Mouse (Mus musculus): Measurements from ENCODE around the gene Gys1.
"Not testable (repeated sequence)": the region's sequence is repeated elsewhere in the genome, so short reads cannot be mapped to it uniquely, and the experiment has no call there.

The Gys1 gene

GRCm38 (mm10) chr7:45434203-45435015 is at the start of gene Gys1:
Gene Gys1 (plus strand): TSS chr7:45434844.
- DNase-seq = peak; percentile 100

GRCm38 (mm10) chr7:45386077-45386476 is 48.6 kb upstream of the Gys1 start:
- DNase-seq = no peak

GRCm38 (mm10) chr7:45395129-45395541 is 39.5 kb upstream of the Gys1 start:
- no peak for DNase-seq

- peak; percentile 100 for DNase-seq
Observed at GRCm38 (mm10) chr7:45395578-45396336, 38.9 kb upstream of the Gys1 start, which contains the start of gene Snrnp70. Gene Snrnp70 (minus strand): TSS chr7:45395742.

- not testable (repeated sequence) for DNase-seq
Observed at GRCm38 (mm10) chr7:45396337-45396775, 38.3 kb upstream of the Gys1 start.

- DNase-seq = no peak
Observed at GRCm38 (mm10) chr7:45396787-45397186, 37.9 kb upstream of the Gys1 start.

GRCm38 (mm10) chr7:45401521-45402085 is 33.0 kb upstream of the Gys1 start:
- DNase-seq = no peak

- DNase-seq = no peak
Observed at GRCm38 (mm10) chr7:45403532-45404261, 30.9 kb upstream of the Gys1 start.

GRCm38 (mm10) chr7:45405091-45406075 is 29.3 kb upstream of the Gys1 start, which contains the start of gene Kcna7:
Gene Kcna7 (plus strand): TSS chr7:45405653.
- DNase-seq = peak; percentile 69

GRCm38 (mm10) chr7:45406157-45407156 is 28.2 kb upstream of the Gys1 start:
- no peak for DNase-seq

GRCm38 (mm10) chr7:45407836-45408235 is 26.8 kb upstream of the Gys1 start:
- no peak for DNase-seq

- no peak for DNase-seq
Observed at GRCm38 (mm10) chr7:45408351-45408750, 26.3 kb upstream of the Gys1 start.

- no peak for DNase-seq
Observed at GRCm38 (mm10) chr7:45408949-45409348, 25.7 kb upstream of the Gys1 start.

- DNase-seq = no peak
Observed at GRCm38 (mm10) chr7:45409497-45410163, 25.0 kb upstream of the Gys1 start.

GRCm38 (mm10) chr7:45412421-45412820 is 22.2 kb upstream of the Gys1 start:
- no peak for DNase-seq

- DNase-seq = no peak
Observed at GRCm38 (mm10) chr7:45413113-45413863, 21.4 kb upstream of the Gys1 start, which contains the start of gene Ntf5. Gene Ntf5 (plus strand): TSS chr7:45413695.

- no peak for DNase-seq
Observed at GRCm38 (mm10) chr7:45413864-45414739, 20.5 kb upstream of the Gys1 start.
